24 mouse cellular contexts compared by ENCODE assay signal in the genomic region with DNA sequence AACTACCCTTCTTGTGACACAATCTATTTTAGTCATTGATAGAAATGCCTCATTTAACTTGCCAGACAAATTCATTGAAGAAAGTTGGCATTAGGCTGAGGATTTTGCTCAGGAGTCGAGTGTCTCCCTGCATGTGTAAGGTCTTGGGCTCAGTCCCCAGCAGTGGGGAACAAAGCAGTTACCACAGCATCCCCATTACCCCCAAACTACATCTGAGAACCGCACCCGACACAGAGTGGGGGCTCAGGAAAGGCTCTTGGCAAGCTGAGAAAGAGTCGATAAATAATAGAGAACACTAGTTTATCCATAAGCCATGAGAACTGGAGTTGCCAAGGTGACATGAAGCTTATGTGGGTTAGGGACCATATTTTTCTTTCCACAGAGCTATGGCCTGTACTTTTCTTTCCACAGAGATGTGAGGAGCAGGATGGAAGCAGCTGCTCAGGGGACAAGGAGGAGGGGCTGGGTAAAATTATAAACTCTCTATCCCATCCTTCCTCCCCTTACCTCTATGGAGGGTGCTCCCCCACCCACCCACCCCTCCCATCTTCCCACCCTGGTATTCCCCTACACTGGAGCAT.
DNase-seq lines count a peak whose midpoint lies in the region; ATAC-seq and TF ChIP-seq lines count a peak whose summit lies in the region.
"Had no signal": no experiment of that assay in that cellular context is flagged by ENCODE, and none has a peak within 500 bp of the region (broad histone marks: within the 10 kb centered on the region; RNA-seq: fewer than 3 reads in every experiment).

No protein-coding gene starts in this region.

- no peak for DNase-seq in forebrain, postnatal 0 days
- no peak for DNase-seq in hindbrain, embryonic 10.5 days (ENCODE audit: low spot score)
- peak; percentile 33 for DNase-seq in midbrain, postnatal 0 days (ENCODE audit: low spot score)
- peak; percentile 39 for DNase-seq in hindbrain, postnatal 0 days (ENCODE audit: low spot score)
- DNase-seq in kidney, postnatal 10 days, result no peak
- DNase-seq: adrenal gland, adult 8-10 months; adrenal gland, postnatal 36 days; B cell, adult 2 months; cerebellum, adult 11 months; cerebellum, adult 8-10 months; cerebellum, postnatal 14 days; embryo, embryonic 11 days; gastrocnemius, postnatal 36 days; heart, adult 11 months; heart, postnatal 36 days had no signal

- no peak overlapping the region for H3K4me2 ChIP-seq in forebrain, embryonic 13.5 days
- H3K4me2 ChIP-seq in forebrain, postnatal 0 days (ENCODE audit: low read depth), result no peak overlapping the region
- H3K4me2 ChIP-seq in hindbrain, embryonic 13.5 days, result no peak overlapping the region
- H3K4me2 ChIP-seq in midbrain, postnatal 0 days (ENCODE audit: low read depth, low read length, poor library complexity, severe bottlenecking), result no peak overlapping the region
- H3K4me2 ChIP-seq in midbrain, embryonic 15.5 days, result no peak overlapping the region
- H3K4me2 ChIP-seq in hindbrain, postnatal 0 days (ENCODE audit: low read depth, low read length), result no peak overlapping the region
- H3K4me2 ChIP-seq: embryonic facial prominence, embryonic 15.5 days; heart, embryonic 13.5 days had no signal

- ATAC-seq in forebrain, embryonic 13.5 days, result peak; percentile 83; the same call in 1 of the 2 replicates
- no peak; the same call in 1 of the 2 replicates for ATAC-seq in forebrain, postnatal 0 days
- ATAC-seq in hindbrain, embryonic 13.5 days (ENCODE audit: low FRiP score), result peak; percentile 77; the same call in 1 of the 2 replicates
- ATAC-seq in midbrain, postnatal 0 days (ENCODE audit: low FRiP score), result no peak
- ATAC-seq in midbrain, embryonic 15.5 days (replicated peaks), result no peak
- ATAC-seq in hindbrain, postnatal 0 days, result peak; percentile 47; the same call in 1 of the 2 replicates
- ATAC-seq: CD4-positive, CD25-positive, alpha-beta regulatory T cell, adult 4 months; intestine, embryonic 16.5 days had no signal

- no peaks in the 10 kb centered on the region for H3K36me3 ChIP-seq in forebrain, embryonic 13.5 days (ENCODE audit: poor library complexity, severe bottlenecking)
- H3K36me3 ChIP-seq in forebrain, postnatal 0 days (ENCODE audit: insufficient read depth), result no peaks in the 10 kb centered on the region
- no peaks in the 10 kb centered on the region for H3K36me3 ChIP-seq in hindbrain, embryonic 13.5 days
- no peaks in the 10 kb centered on the region for H3K36me3 ChIP-seq in hindbrain, embryonic 10.5 days
- H3K36me3 ChIP-seq in midbrain, postnatal 0 days (ENCODE audit: insufficient read depth, low read length), result no peaks in the 10 kb centered on the region
- H3K36me3 ChIP-seq in midbrain, embryonic 15.5 days (replicated peaks), result no peaks in the 10 kb centered on the region
- H3K36me3 ChIP-seq in hindbrain, postnatal 0 days (ENCODE audit: insufficient read depth, low read length), result no peaks in the 10 kb centered on the region
- H3K36me3 ChIP-seq: embryonic facial prominence, embryonic 15.5 days; G1E; heart, embryonic 13.5 days had no signal

- no peaks in the 10 kb centered on the region for H3K27me3 ChIP-seq in forebrain, embryonic 13.5 days
- no peaks in the 10 kb centered on the region for H3K27me3 ChIP-seq in forebrain, postnatal 0 days (ENCODE audit: insufficient read depth, low read length)
- H3K27me3 ChIP-seq in hindbrain, embryonic 13.5 days, result no peaks in the 10 kb centered on the region
- H3K27me3 ChIP-seq in hindbrain, embryonic 10.5 days (ENCODE audit: insufficient read depth, poor library complexity, severe bottlenecking), result no peaks in the 10 kb centered on the region
- H3K27me3 ChIP-seq in midbrain, postnatal 0 days (ENCODE audit: insufficient read depth, low read length), result no peaks in the 10 kb centered on the region
- no peaks in the 10 kb centered on the region for H3K27me3 ChIP-seq in midbrain, embryonic 15.5 days (replicated peaks)
- H3K27me3 ChIP-seq in hindbrain, postnatal 0 days (ENCODE audit: insufficient read depth, low read length), result no peaks in the 10 kb centered on the region
- H3K27me3 ChIP-seq: embryonic facial prominence, embryonic 15.5 days; heart, embryonic 13.5 days had no signal

- 59% methylated on average over 4 of the region's 4 CpGs for WGBS in forebrain, embryonic 13.5 days
- WGBS in forebrain, postnatal 0 days, result 29% methylated on average over 4 of the region's 4 CpGs
- 73% methylated on average over 4 of the region's 4 CpGs for WGBS in hindbrain, embryonic 13.5 days
- WGBS in hindbrain, embryonic 10.5 days, result 86% methylated on average over 4 of the region's 4 CpGs
- 61% methylated on average over 4 of the region's 4 CpGs for WGBS in midbrain, postnatal 0 days
- WGBS in midbrain, embryonic 15.5 days, result 66% methylated on average over 4 of the region's 4 CpGs
- 46% methylated on average over 4 of the region's 4 CpGs for WGBS in hindbrain, postnatal 0 days

- no peaks in the 10 kb centered on the region for H3K4me1 ChIP-seq in forebrain, embryonic 13.5 days
- no peaks in the 10 kb centered on the region for H3K4me1 ChIP-seq in forebrain, postnatal 0 days (ENCODE audit: insufficient read depth)
- H3K4me1 ChIP-seq in hindbrain, embryonic 13.5 days (replicated peaks), result no peaks in the 10 kb centered on the region
- no peaks in the 10 kb centered on the region for H3K4me1 ChIP-seq in hindbrain, embryonic 10.5 days (replicated peaks)
- 0 out of 2 replicates have a peak, but pooled peaks cover 2% of the 10 kb centered on the region for H3K4me1 ChIP-seq in midbrain, postnatal 0 days (ENCODE audit: insufficient read depth, low read length)
- H3K4me1 ChIP-seq in midbrain, embryonic 15.5 days, result no peaks in the 10 kb centered on the region
- H3K4me1 ChIP-seq in hindbrain, postnatal 0 days (ENCODE audit: insufficient read depth, low read length), result no peaks in the 10 kb centered on the region
- H3K4me1 ChIP-seq: embryonic facial prominence, embryonic 15.5 days; heart, embryonic 13.5 days had no signal

- H3K9ac ChIP-seq in forebrain, embryonic 13.5 days, result no peak overlapping the region
- no peak overlapping the region for H3K9ac ChIP-seq in forebrain, postnatal 0 days
- H3K9ac ChIP-seq in hindbrain, embryonic 13.5 days, result no peak overlapping the region
- H3K9ac ChIP-seq in midbrain, postnatal 0 days (replicated peaks; ENCODE audit: low read length, poor library complexity, severe bottlenecking), result no peak overlapping the region
- no peak overlapping the region for H3K9ac ChIP-seq in midbrain, embryonic 15.5 days
- no peak overlapping the region for H3K9ac ChIP-seq in hindbrain, postnatal 0 days (replicated peaks; ENCODE audit: low read length)
- H3K9ac ChIP-seq: embryonic facial prominence, embryonic 15.5 days; heart, embryonic 13.5 days had no signal

- no peak overlapping the region for H3K27ac ChIP-seq in forebrain, embryonic 13.5 days
- H3K27ac ChIP-seq in forebrain, postnatal 0 days (ENCODE audit: low read depth, low read length), result no peak overlapping the region
- no peak overlapping the region for H3K27ac ChIP-seq in hindbrain, embryonic 13.5 days
- no peak overlapping the region for H3K27ac ChIP-seq in hindbrain, embryonic 10.5 days
- H3K27ac ChIP-seq in midbrain, postnatal 0 days (ENCODE audit: low read depth, low read length), result no peak overlapping the region
- no peak overlapping the region for H3K27ac ChIP-seq in midbrain, embryonic 15.5 days
- H3K27ac ChIP-seq in hindbrain, postnatal 0 days, result no peak overlapping the region
- H3K27ac ChIP-seq: embryonic facial prominence, embryonic 15.5 days; heart, embryonic 13.5 days had no signal

- H3K9me3 ChIP-seq in forebrain, embryonic 13.5 days (replicated peaks), result no peaks in the 10 kb centered on the region
- no peaks in the 10 kb centered on the region for H3K9me3 ChIP-seq in forebrain, postnatal 0 days (ENCODE audit: low read length)
- H3K9me3 ChIP-seq in hindbrain, embryonic 13.5 days, result no peaks in the 10 kb centered on the region
- H3K9me3 ChIP-seq in hindbrain, embryonic 10.5 days, result no peaks in the 10 kb centered on the region
- no peaks in the 10 kb centered on the region for H3K9me3 ChIP-seq in midbrain, postnatal 0 days (ENCODE audit: low read length)
- no peaks in the 10 kb centered on the region for H3K9me3 ChIP-seq in midbrain, embryonic 15.5 days
- H3K9me3 ChIP-seq in hindbrain, postnatal 0 days (ENCODE audit: low read length), result no peaks in the 10 kb centered on the region
- H3K9me3 ChIP-seq: embryonic facial prominence, embryonic 15.5 days; heart, embryonic 13.5 days had no signal

- H3K4me3 ChIP-seq in forebrain, embryonic 13.5 days, result no peak overlapping the region
- H3K4me3 ChIP-seq in forebrain, postnatal 0 days (ENCODE audit: low read depth, low read length), result no peak overlapping the region
- H3K4me3 ChIP-seq in hindbrain, embryonic 13.5 days, result no peak overlapping the region
- H3K4me3 ChIP-seq in hindbrain, embryonic 10.5 days, result no peak overlapping the region
- H3K4me3 ChIP-seq in midbrain, postnatal 0 days (ENCODE audit: low read depth, low read length), result no peak overlapping the region
- no peak overlapping the region for H3K4me3 ChIP-seq in midbrain, embryonic 15.5 days
- no peak overlapping the region for H3K4me3 ChIP-seq in hindbrain, postnatal 0 days (ENCODE audit: low read length)
- H3K4me3 ChIP-seq: embryonic facial prominence, embryonic 15.5 days; erythroblast, embryonic 14.5 days; heart, embryonic 13.5 days had no signal

- TF ChIP-seq CTCF in forebrain, postnatal 0 days (IDR thresholded peaks at IDR 0.05; ENCODE audit: low read depth), result no peak
- TF ChIP-seq CTCF in midbrain, postnatal 0 days (IDR thresholded peaks at IDR 0.05), result no peak
- no peak for TF ChIP-seq CTCF in hindbrain, postnatal 0 days (IDR thresholded peaks at IDR 0.05; ENCODE audit: low read depth)

Comparison
In these comparisons a context has a peak if more than half of its experiments do, and no peak if none do; other contexts are left out.
1. ATAC-seq: peak in forebrain, embryonic 13.5 days (single experiment), hindbrain, embryonic 13.5 days (single experiment) and hindbrain, postnatal 0 days (single experiment); none in forebrain, postnatal 0 days (single experiment), midbrain, postnatal 0 days (single experiment) and midbrain, embryonic 15.5 days (single experiment).
2. DNase-seq: peak in midbrain, postnatal 0 days (single experiment) and hindbrain, postnatal 0 days (single experiment); none in forebrain, postnatal 0 days (single experiment), hindbrain, embryonic 10.5 days (single experiment) and kidney, postnatal 10 days (single experiment).